Mouse (Mus musculus) heart, postnatal 14 days (tissue): ENCODE data around the gene Hist1h4k. TPM values are rescaled to one million over a fixed set of nuclear protein-coding genes. Genes with fewer than 3 reads are reported as not detected.
"Not testable (repeated sequence)": the region's sequence is repeated elsewhere in the genome, so short reads cannot be mapped to it uniquely, and the experiment has no call there.

ENCODE experiments used
- DNase-seq, 2 experiments: peaks; one replicate each; pipeline ENCODE4 v3.0.0; 2021 to 2022
- intact Hi-C: fragments of 180-260 bp; cut with DNase I; formaldehyde crosslinking; loops from one replicate; pipeline ENCODE4 v1.15.1; 2025
- total RNA-seq, 2 experiments: library from RNA; stranded (reverse); gene quantifications; 2 replicates each; pipeline ENCODE4 v1.2.3; 2021

Hist1h4k gene
- total RNA-seq, 2 experiments from 2014 or later = 128 to 321 TPM

DNA sequence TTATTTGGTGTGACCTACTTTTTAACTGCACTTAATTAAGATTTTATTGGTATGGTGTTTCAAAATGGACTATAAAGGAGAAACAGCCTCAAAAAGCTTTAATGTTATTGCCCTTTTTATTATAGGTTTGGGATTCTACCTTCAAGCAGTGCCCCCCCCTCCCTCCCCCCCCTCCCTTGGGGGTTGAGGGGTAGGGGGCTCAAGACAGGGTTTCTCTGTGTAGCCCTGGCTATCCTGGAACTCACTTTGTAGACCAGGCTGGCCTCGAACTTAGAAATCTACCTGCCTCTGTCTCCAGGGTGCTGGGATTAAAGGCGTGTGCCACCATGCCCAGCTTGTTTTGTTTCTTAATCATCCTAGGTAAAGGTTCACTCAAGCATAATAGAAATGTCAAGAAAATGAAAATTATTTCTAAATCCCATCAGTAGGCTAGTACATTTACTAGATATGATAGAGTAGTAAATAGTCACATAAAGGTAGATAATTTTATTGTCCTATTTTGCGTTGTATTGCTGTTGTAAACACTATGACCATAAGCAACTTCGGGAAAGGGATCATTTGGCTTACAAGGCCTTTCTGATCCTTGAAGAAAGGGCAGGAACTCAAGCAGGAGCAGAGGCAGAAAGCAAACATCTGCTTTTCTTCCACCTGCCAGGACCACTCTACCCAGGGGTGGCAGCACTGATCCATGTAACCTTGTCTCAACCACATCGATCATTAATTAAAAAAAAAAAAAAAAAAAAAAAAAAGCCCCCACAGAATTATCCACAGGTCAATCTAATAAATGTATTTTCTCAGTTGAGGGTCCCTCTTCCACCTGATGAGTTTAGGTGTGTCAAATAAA is 27.1 kb downstream of the Hist1h4k start:
- intact Hi-C loops = no loop called here
- DNase-seq = no peak

DNA sequence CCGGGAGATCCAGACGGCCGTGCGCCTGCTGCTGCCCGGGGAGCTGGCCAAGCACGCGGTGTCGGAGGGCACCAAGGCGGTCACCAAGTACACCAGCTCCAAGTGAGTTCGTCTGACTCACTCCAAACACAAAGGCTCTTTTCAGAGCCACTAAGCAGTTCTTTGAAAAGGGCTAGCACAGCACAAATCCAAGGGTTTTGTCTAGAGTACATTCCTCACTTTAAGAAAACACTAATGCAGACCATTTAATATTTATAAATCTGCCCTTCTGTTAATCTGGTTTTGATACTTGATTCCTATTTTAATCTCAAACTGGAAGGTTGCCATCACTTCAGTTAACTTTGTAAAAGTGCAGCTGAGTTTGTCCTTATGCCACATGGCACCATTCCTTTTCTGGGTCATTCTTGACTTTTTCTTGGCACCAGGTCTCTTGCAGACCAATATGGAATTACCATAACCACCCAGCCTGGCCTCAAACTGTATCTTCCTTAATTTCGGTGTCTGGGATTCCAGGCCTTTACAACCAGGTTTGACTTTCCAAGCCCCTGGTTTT is 27.9 kb downstream of the Hist1h4k start:
- intact Hi-C loops = no loop called here
- DNase-seq = no peak

DNA sequence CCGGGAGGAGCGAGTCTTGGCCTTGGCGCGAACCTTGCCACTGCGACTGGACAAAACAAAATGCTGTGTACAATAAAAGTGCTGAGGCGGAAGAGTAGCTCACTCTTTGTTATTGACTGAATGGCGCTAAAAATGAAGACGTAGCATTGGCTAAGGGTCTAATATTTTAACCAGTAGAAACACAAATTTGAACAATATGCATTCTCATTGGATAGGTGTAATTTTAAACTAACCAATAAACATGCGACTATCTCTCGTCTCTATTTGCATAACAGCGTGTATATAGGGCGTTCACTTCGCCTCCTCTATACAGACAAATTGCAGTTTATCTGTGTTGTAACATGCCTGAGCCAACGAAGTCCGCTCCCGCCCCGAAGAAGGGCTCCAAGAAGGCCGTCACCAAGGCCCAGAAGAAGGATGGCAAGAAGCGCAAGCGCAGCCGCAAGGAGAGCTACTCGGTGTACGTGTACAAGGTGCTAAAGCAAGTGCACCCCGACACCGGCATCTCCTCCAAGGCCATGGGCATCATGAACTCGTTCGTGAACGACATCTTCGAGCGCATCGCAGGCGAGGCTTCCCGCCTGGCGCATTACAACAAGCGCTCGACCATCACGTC is 28.4 kb downstream of the Hist1h4k start, which contains the start of gene Hist1h2bm:
TSS of gene Hist1h2bm (plus strand) at position 288 of the 616 bp plus-strand sequence.
- intact Hi-C loops = not testable (repeated sequence)
- peak; percentile 40 to 43 for DNase-seq

DNA sequence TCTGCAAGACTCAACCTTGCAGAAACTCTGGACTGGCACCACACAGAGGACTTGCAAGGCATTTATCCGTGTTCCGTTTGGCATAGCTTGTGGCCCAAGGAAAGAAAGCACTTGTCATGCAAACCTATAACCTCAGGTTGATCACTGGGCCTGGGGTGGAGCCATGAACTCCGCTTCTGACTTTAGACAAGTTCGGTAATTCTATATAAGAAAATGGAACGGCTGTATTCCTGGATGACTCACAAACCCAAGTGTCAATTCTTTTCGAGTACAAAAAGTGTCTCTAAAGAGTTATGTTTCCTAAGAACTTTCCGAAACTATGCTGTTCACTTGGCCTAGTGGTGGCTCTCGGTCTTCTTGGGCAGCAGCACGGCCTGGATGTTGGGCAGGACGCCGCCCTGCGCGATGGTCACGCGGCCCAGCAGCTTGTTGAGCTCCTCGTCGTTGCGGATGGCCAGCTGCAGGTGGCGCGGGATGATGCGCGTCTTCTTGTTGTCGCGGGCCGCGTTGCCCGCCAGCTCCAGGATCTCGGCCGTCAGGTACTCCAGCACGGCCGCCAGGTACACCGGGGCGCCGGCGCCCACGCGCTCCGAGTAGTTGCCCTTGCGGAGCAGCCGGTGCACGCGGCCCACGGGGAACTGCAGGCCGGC is 29.1 kb downstream of the Hist1h4k start:
- intact Hi-C loops, DNase-seq: not testable (repeated sequence)

DNA sequence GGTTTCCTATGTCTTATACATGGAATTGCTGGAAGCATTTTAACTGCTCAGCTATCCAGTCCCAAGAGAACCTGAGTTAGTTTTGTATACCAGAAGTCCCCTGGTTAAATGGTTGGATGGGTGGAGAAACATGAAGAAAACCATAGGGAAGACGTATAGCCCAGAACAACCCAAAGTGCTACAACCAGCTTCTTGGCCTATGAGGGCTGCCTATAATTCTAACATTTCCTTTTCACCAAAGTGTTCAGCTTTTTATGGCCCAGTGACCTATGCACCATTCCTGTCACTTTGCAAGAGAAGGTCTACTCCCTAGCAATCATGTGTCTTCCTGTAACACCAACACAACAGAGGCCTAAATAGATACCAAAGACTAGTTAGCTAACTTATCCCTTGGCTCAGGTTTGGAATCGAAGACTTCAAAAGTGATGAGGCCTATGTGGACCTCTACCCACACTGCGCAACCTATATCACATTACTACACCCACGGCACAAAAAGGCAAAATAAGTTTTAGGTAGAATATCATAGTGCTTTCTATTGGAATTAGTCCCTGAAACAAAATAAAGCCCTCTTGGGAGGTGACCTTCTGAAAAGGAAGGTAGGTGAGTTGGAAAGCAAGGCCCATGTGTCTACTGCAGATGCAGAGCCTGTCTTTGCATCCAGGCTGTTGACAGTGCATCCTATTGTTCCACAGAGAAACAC is 31.8 kb downstream of the Hist1h4k start:
- DNase-seq = no peak
- intact Hi-C loops = loop anchor here (10.0 kb wide), 3 partner anchors 216 to 1806 kb away; no protein-coding TSS in a partner anchor

DNA sequence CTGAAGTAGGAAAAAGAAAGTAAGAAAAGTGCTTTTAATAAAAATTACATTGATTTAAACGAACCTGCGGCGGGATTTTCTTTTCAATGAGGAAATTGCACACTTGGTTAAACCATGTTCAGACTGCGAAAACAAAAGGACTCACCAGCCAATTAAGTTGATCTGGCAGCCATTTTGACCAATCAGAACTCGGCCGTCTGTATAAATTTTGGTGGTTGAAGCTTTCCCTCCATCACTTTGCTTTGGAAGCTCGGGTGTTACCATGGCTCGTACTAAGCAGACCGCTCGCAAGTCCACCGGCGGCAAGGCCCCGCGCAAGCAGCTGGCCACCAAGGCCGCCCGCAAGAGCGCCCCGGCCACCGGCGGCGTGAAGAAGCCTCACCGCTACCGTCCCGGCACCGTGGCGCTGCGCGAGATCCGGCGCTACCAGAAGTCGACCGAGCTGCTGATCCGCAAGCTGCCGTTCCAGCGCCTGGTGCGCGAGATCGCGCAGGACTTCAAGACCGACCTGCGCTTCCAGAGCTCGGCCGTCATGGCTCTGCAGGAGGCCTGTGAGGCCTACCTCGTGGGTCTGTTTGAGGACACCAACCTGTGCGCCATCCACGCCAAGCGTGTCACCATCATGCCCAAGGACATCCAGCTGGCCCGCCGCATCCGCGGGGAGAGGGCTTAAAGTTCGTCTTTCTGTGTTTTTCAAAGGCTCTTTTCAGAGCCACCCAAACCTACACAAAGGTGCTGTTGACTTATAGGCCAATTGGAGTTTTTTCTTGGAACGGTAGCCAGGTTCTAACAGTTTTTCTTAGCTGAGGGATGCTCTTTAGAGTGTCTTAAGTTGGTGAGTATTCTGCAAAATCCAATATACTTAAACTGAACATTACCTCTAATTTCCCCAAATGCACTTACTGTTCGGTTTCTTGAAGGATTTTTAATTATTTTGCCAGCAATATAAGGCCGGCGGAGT is 32.6 kb downstream of the Hist1h4k start, which contains the start of gene Hist1h3h:
TSS of gene Hist1h3h (plus strand) at position 263 of the 961 bp plus-strand sequence.
- peak; percentile 68 to 77 for DNase-seq
- intact Hi-C loops = loop anchor here (10.0 kb wide), 3 partner anchors 217 to 1807 kb away; no protein-coding TSS in a partner anchor

DNA sequence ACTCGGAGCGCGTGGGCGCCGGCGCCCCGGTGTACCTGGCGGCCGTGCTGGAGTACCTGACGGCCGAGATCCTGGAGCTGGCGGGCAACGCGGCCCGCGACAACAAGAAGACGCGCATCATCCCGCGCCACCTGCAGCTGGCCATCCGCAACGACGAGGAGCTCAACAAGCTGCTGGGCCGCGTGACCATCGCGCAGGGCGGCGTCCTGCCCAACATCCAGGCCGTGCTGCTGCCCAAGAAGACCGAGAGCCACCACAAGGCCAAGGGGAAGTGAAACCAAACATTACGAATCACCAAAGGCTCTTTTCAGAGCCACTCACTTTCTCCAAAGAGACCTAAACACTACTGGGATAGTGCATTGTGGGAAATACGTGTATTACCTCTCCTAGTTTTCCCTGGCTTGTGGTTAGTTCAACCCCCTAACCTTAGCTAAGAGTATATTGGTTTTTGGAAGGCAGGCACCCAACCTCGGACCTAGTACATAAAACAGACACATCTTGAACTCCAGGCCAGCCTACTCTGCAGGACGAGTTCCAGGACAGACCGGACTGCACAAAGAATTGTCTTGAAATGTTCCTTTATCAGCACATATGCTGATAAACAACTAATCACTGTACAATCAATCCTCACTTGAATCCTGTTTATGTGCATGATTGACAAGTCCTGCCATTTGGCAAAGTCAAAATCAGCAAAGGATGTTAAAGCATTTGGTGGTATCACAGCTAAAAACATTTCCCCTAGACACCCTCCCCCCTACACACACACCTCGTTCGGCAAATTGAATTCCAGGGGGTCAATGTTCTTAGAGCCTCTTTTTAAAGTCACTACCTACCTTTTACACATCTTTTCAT is 33.5 kb downstream of the Hist1h4k start:
- intact Hi-C loops = loop anchor here (10.0 kb wide), 3 partner anchors 218 to 1808 kb away; no protein-coding TSS in a partner anchor
- not testable (repeated sequence) for DNase-seq

DNA sequence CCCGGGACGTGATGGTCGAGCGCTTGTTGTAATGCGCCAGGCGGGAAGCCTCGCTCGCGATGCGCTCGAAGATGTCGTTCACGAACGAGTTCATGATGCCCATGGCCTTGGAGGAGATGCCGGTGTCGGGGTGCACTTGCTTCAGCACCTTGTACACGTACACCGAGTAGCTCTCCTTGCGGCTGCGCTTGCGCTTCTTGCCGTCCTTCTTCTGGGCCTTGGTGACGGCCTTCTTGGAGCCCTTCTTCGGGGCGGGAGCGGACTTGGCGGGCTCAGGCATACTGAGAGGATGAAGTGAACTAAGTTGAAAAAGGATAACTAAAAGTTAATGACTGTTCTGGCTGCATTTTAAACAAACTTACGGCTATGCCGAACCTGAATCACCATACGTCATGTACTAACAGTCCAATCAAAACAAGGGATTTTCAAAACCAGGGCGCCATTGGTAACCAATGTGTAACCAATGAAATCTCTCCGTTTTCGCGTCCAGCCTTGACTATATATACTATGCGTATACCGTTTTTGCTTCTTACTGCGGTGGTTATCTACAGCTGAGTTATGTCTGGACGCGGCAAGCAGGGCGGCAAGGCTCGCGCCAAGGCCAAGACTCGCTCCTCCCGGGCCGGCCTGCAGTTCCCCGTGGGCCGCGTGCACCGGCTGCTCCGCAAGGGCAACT is 34.3 kb downstream of the Hist1h4k start, which contains the start of the genes Hist1h2bl and Hist1h2ai:
TSS of gene Hist1h2bl (minus strand) at position 280 of the 676 bp plus-strand sequence.
TSS of gene Hist1h2ai (plus strand) at position 559 of the 676 bp plus-strand sequence.
- DNase-seq = peak; percentile 58 to 74
- intact Hi-C loops = loop anchor here (1.0 to 10.0 kb wide), 4 partner anchors 18 to 1809 kb away; no protein-coding TSS in a partner anchor

DNA sequence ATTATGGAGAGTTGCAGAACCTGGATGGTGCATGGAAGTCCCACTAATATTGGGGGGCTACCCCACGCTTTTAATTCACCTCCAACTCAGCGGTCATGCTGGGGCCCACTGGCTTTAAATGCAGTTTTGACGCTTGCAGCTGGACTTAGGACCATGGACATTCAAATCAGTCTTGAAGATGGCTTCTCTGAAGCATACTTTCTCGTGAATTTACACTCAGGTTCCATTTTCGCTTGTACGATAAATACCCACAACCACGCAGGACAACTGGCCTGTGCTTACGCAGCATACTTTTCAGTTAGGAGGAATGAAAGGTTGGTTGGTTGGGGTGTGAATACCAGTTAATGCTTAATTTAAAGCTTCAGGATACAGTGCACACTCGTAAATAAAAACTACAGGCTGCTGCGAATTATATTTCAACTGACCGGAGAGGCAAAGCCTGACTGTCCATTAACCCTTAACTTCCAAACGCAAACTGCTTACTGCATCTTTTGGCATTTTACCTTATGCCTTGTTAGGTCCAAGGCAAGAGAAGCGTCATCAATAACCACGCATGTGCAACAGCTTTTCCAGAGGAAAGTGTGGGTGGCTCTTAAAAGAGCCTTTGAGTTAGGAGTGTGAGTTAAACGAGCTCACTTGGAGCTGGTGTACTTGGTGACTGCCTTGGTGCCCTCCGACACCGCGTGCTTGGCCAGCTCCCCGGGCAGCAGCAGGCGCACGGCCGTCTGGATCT is 35.0 kb downstream of the Hist1h4k start:
- intact Hi-C loops = loop anchor here (1.0 to 10.0 kb wide), 4 partner anchors 19 to 1810 kb away; no protein-coding TSS in a partner anchor
- DNase-seq = no peak

DNA sequence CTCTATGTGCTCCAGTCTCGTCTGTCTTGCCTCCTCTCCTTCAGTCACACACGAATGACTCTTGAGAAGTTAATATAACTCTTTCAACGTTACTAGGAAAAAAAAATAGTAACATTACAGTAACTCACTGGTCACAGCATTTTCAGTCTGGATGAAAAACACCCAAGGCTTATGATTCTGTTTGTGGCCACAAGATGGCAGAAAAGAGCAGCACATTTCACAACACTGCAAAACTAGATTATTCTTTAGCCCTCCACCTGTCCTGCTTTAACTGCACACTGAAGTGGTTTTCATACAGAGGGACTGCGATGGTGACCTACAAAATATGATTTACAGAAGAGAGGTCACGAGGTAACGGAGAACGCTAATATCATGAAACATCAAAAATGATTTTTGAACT is 35.6 kb downstream of the Hist1h4k start:
- intact Hi-C loops = loop anchor here (1.0 to 10.0 kb wide), 8 partner anchors 20 to 1810 kb away; partner anchors contain the start of gene Zscan12
- DNase-seq = peak; percentile 56 to 70

DNA sequence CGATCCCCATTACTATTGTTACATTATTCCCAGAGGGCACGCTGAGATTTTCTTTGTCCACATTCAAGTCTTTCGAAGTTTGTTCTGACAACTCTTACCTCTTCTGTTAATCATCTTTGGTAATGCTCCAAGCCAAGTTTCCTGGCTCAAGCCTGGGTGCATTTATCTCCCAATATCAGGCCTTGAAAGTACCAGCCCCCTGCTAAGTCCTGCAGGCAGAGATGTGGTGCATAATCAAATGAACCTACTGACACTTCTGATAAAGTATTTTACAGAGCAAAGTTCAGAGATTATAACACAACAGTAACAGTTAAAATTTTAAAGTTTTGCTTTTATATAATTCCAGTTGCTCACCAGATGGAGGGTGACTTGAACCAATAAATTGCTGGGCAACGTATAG is 38.6 kb downstream of the Hist1h4k start:
- intact Hi-C loops = loop anchor here (2.0 to 10.0 kb wide), 8 partner anchors 69 to 1813 kb away; partner anchors contain the start of genes Hist1h1b and Zscan12
- no peak for DNase-seq

DNA sequence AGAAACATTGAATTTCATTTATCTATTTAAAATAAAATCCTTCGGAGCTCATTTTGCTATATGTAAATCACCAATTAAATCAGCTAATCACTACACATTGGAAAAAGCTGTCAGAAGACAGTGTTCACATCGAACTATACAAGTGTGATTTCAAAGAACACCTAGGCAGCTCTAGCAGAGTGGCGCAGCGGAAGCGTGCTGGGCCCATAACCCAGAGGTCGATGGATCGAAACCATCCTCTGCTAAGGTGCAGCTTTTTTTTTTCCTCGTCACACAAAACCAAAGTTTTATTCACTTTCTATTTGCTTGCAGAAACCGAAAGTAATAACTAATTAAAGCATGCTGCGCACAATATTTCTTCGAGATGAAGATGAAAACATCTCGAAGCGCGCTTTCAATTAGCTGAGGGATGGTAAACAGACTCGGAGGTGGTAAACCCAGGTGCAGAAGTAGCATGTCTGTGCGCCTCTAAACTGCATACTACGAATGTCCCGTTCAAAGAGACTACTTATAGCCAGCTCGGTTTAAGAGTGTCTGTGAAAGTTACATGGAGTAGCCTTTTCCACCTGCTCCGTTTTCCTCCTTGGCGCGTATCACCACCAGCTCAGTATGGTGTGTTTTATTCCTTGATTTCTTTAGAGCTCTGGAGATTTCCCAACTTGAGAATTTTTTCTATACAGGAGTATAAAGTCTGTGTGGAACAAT is 39.3 kb downstream of the Hist1h4k start:
- peak; percentile 76 to 83 for DNase-seq
- intact Hi-C loops = loop anchor here (2.0 to 10.0 kb wide), 8 partner anchors 70 to 1814 kb away; partner anchors contain the start of genes Hist1h1b and Zscan12

DNA sequence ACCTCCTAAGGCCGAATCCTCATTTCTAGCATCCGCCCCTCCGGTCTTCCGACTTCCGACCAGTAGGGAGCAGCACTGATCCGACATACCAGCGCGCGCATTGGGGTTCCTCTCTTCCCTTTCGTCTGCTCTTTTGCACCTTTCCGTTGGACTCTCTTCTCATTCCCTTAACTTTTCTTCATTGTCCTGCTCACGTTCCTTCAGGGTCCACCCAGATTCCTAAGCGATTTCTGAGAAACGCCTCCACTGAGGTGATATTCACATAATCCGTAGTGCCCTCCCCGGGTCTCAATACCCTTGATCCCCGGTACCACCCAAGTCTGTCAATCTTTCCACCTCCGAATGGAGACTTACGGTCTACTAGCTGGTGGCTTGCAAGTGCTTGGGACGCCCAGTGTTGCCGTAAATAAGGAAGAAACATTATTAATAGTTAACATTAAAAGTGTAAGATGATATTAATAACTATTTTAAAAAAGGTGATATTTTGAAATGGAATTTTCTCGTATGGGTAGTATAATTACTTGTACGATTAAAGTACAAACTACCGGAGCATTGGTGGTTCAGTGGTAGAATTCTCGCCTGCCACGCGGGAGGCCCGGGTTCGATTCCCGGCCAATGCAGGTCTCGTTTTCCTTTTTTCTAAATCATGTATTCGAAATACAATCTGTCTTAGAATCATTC is 40.1 kb downstream of the Hist1h4k start:
- peak; percentile 88 to 93 for DNase-seq
- intact Hi-C loops = loop anchor here (2.0 to 10.0 kb wide), 8 partner anchors 71 to 1815 kb away; partner anchors contain the start of genes Hist1h1b and Zscan12

DNA sequence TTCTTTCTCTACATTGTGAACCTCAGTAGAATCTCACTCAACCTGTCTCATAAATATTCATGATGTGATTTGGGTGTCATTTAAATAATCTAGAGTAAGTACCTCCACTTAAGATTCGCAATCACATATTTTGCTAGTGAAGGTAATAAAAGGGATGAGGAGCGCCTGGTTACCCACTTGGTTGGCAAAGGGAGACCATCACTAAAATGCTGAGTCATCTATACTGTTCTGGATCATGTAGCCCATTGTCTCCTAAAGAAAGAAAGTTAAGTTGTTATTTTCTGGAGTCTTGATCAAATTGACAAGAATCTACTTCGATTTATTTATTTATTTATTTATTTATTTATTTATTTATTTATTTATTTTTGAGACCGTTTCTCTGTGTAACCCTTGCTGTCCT is 43.6 kb downstream of the Hist1h4k start:
- intact Hi-C loops = no loop called here
- no peak for DNase-seq
